Mouse (Mus musculus): ENCODE data around the gene Glis1.

Gene Glis1

DNA sequence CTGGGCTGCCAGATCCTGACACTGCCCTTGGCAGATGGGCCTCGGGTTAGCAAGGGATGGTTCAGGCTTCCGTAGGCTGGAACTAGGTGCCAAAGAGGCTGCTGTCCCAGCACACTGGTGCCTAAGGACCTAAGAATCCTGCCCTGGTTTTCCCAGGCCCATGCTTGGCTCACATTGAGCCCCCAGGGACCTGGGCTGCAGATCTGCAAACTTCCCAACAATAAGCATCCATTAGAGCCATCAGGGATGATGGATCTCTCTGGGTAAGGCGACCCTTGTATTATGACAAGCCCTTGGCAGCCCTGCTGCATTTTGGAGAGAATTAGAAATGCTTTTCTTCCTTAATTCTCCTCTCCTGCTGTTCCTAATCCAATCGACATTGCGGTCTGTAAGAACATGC is 187.0 kb downstream of the Glis1 start:
- no peak for DNase-seq (ENCODE audit: low read depth in 2 of 2, low spot score in 2 of 2)

- no peak for DNase-seq (ENCODE audit: low read depth in 2 of 2, low spot score in 2 of 2)
These were observed 187.9 kb downstream of the Glis1 start for GRCm38 (mm10) chr4:107622296-107622695.

DNA sequence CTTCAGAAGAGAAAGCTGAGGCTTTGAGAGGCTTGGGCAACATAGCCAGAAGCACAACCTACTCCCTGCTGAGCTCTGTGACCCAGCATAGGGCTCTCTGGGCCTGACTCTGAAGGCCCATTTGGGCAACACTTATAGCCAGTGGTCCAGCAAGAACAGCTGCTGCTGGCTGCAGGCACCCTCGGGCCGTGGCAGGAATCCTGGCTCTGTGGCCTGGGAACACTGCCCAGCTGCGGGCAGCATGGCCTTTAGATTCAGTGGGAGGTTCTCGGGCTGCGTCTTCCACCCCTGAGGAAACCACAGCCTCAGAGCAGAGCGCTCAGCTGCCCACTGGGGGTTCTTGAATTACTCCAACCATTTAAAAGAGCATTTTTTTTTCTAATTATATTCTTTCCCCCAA is 189.5 kb downstream of the Glis1 start:
- no peak for DNase-seq (ENCODE audit: low read depth in 2 of 2, low spot score in 2 of 2)

DNA sequence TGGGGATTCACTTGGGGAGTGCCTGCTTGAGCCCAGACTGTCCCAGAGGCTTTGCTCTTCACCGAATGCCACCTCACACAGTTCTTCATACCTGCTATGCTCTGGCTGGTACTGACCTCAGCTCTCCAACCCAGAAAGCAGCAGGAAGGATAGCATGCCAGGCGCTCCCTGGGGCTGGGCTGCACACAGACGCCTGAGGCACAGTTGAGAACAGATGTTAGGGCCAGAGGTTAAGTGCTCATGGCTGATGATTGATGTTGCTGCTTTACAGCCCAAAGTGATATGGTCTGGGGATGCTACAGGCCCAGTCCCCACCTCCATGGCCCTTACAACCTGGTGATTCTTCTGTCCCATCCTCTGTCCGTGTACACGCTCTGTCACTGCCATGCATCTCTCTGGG is 190.6 kb downstream of the Glis1 start:
- DNase-seq (ENCODE audit: low read depth in 2 of 2, low spot score in 2 of 2): no peak

- DNase-seq (ENCODE audit: low read depth in 2 of 2, low spot score in 2 of 2): no peak
These were observed 193.8 kb downstream of the Glis1 start for GRCm38 (mm10) chr4:107628226-107628625.

- DNase-seq (ENCODE audit: low read depth in 2 of 2, low spot score in 2 of 2): no peak
These were observed 194.6 kb downstream of the Glis1 start for GRCm38 (mm10) chr4:107628921-107629411.

DNA sequence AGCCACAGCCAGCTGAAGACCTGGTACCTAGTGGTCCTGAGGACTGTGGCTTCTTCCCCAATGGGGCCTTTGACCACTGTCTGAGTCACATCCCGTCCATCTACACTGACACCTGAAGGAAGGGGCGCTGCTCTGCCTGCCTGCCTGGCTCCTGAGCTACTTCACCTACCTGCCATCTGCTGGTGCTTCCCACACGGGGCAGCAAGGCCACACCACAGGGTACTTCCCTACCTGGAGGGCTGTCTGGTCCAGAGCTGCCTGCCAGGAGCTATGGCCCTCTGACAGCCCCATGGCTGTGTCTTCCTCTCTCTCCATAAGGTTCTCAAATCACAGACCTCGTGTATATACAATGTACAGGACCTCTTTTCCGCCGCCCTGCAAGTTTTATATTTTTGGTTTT is 200.2 kb downstream of the Glis1 start:
- no peak for DNase-seq (ENCODE audit: low read depth in 2 of 2, low spot score in 2 of 2)

DNA sequence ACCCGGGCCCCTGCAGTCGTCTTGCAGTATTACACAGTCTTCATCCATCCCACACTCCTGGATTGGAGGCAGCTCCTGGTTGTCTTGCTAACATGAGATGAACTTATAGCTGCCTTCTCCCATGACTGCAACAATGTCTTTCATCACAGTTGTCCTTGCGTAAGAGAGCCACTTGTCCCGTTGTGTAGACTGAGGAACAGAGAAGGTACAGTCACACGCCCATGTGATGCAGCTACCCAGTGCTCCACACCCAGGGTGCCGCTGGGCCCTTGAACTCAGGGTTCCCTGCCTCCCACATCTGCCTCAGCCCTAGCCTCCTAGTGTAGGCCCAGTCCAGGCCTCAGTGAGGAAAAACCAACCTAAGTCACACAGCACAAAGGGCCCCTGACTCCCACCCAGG is 201.7 kb downstream of the Glis1 start:
- no peak for DNase-seq (ENCODE audit: low read depth in 2 of 2, low spot score in 2 of 2)

DNA sequence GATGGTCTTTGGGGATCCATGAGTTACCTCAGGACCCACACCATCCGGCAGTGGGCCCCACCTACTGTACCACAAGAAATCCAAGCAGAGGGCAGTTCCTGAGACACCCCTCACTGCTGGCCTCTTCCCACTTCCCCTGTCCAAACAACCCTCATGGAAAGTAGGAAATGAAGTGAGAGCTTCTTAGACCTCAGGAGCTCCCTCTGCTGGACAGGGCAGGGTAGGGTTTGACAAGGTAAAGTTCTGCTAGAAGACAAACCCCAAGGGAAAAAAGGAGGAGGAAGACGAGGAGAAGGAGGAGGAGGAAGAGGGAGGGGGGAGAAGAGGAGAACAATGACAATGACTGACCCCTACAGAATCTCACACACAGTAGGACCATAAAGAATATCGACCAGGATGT is 203.3 kb downstream of the Glis1 start:
- DNase-seq (ENCODE audit: low read depth in 2 of 2, low spot score in 2 of 2): no peak

- DNase-seq (ENCODE audit: low read depth in 2 of 2, low spot score in 2 of 2): no peak
These were observed 203.9 kb downstream of the Glis1 start for GRCm38 (mm10) chr4:107638303-107638702.

DNA sequence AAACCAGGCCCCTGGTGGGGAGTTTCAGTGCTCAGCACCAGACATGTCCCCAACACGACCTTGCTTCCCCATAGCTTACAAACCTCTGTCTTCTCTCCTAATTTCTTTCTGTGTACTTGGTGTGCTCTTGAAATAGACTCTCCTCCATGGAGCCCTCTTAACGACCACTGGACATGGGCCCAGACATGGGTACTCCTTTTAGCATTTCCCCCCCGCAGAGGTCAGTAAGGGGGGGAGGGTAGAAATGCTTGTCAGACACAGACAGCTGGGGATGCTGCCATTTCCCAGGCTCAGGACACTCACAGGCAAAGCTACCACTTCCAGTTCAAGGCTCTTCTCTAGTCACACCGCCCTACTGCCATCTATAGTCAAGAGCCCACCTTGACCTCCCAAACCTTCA is 207.2 kb downstream of the Glis1 start:
- DNase-seq (ENCODE audit: low read depth in 2 of 2, low spot score in 2 of 2): no peak

GRCm38 (mm10) chr4:107648959-107649485 is 214.6 kb downstream of the Glis1 start:
- DNase-seq (ENCODE audit: low read depth in 2 of 2, low spot score in 2 of 2): no peak

GRCm38 (mm10) chr4:107651021-107651496 is 216.7 kb downstream of the Glis1 start:
- no peak for DNase-seq (ENCODE audit: low read depth in 2 of 2, low spot score in 2 of 2)

GRCm38 (mm10) chr4:107652598-107653279 is 218.3 kb downstream of the Glis1 start:
- no peak for DNase-seq (ENCODE audit: low read depth in 2 of 2, low spot score in 2 of 2)

DNA sequence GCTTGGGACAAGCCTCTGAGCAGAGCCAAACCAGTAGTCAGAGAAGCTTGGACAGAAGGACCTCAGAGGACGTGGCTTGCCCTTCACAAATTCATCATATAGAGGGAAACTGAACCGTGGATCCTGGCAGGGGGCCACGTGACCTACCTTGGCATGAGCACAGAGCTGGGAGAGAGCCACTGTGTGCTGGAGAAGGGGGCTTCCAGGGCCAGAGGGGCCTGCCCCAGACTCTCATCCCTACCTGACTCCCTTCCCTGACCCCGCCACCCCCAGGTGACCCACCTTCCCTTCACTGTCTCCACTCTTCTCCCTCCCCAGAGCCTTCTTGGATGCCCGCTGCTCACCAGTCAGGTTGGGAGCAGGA is 218.9 kb downstream of the Glis1 start:
- no peak for DNase-seq (ENCODE audit: low read depth in 2 of 2, low spot score in 2 of 2)

DNA sequence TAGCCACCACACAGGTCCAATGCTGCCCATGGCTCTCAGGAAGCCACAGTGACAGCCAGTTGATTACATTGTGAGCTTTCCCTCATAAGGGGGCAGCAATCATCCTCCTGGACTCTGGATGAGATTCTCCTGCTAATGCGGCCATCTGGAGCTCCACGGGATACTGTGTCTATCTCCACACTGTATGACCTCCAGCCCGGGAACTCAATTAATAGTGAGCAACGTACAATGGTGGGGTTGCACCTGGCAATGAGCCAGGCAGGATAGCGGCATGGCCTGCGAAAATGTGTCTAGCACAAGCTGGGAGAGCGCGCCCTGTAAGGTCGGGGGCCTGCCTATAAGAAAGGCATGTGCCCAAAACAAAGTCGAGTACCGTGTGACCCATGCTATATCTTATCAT is 226.3 kb downstream of the Glis1 start:
- no peak for DNase-seq (ENCODE audit: low read depth in 2 of 2, low spot score in 2 of 2)

DNA sequence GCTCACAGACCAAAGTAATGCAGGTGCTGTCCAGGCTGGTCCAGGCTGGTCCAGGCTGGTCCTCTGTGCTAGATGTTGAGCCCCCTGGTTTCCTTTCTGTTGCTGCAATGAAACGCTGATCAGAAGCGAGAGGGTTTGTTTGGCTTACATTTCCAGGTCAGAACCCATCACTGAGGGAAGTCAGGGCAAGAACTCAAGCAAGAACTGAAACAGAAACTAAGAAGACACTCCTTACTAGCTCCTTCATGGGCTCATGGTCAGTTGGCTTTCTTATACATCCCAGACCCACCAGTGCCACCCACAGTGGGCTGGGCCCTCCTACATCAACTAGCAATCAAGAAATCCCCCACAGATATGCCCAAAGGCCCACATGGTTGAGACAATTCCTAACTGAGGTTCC is 234.1 kb downstream of the Glis1 start:
- no peak for DNase-seq (ENCODE audit: low read depth in 2 of 2, low spot score in 2 of 2)

DNA sequence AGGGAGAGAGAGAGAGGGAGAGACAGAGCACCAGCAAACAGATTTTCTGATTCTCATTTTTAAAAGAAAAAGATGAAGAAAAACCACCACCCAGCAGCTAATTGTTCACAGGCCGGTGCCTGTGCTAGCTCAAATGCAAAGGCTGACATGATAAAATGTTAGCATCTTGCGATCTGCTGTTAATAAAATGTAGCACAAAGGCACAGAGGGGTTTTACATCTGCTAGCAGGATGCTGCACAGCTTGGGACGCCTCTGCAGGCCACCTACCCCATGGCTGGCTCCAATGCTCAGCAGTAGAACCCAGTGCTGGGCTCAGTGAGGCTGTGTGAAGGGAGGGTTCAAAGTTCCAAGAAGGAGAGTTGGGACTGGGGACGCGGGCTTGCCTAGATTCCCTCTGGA is 236.3 kb downstream of the Glis1 start:
- no peak for DNase-seq (ENCODE audit: low read depth in 2 of 2, low spot score in 2 of 2)

GRCm38 (mm10) chr4:107673638-107674321 is 239.4 kb downstream of the Glis1 start:
- DNase-seq (ENCODE audit: low read depth in 2 of 2, low spot score in 2 of 2): peak; percentile 32 to 58

- no peak for DNase-seq (ENCODE audit: low read depth in 2 of 2, low spot score in 2 of 2)
These were observed 239.9 kb downstream of the Glis1 start for GRCm38 (mm10) chr4:107674322-107674644.

- no peak for DNase-seq (ENCODE audit: low read depth in 2 of 2, low spot score in 2 of 2)
These were observed 241.3 kb downstream of the Glis1 start for GRCm38 (mm10) chr4:107675645-107676044.

DNA sequence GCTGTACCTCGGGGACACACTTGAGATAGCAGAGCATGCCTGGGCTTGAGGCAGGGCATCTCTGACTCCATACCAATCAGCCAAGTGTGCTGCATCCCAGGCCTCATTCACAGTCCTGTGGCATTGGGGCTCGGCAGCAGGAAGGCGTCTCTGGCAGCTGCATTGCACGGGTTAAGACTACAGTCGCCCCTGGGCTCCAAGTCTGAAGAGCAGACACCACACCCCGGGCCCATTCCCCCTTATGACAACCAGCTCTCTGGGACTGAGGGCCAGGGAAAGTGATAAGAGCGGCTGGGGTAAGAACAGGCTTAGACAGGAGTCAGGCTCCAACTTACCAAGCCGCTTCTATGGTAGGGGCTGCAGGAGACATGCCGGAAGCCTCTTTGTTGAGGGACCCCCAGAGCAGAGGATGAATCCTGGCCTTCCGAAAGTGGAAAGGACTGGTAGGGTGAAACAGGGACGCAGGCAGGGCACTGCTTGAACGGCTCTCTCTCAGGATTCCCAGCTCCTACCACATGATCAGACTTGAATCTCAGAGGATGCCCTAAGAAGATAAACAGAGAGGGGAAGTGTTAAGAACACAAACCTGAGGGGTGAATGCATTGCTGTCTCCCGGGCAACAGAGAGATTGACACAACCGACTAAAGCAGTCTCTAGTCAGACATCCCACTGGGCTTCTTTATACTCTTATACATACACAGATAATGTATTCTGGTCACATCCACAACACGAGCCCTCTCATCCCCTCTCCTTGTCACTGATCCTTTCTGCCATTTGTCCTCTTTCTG is 246.1 kb downstream of the Glis1 start:
- DNase-seq (ENCODE audit: low read depth in 2 of 2, low spot score in 2 of 2): no peak
